Mouse (Mus musculus): ENCODE results near the gene Rpl3.

Rpl3 gene

GRCm38 (mm10) chr15:80066538-80066937 lies 25.1 kb downstream of the Rpl3 start:
- DNase-seq (ENCODE audit: low spot score in 2 of 2), result peak in 1 of 2 experiments; percentile 53

GRCm38 (mm10) chr15:80065414-80065813 lies 26.3 kb downstream of the Rpl3 start:
- peak in 1 of 2 experiments; percentile 63 for DNase-seq (ENCODE audit: low spot score in 2 of 2)

- DNase-seq (ENCODE audit: low spot score in 2 of 2), result no peak
Measured at GRCm38 (mm10) chr15:80064965-80065364, 26.7 kb downstream of the Rpl3 start.

- DNase-seq (ENCODE audit: low spot score in 2 of 2), result no peak
Measured at GRCm38 (mm10) chr15:80062821-80063220, 28.8 kb downstream of the Rpl3 start.

- DNase-seq (ENCODE audit: low spot score in 2 of 2), result no peak
Measured at GRCm38 (mm10) chr15:80062339-80062738, 29.3 kb downstream of the Rpl3 start.

- no peak for DNase-seq (ENCODE audit: low spot score in 2 of 2)
Measured at GRCm38 (mm10) chr15:80061071-80061550, 30.6 kb downstream of the Rpl3 start.

GRCm38 (mm10) chr15:80060356-80061070 lies 31.2 kb downstream of the Rpl3 start:
- no peak for DNase-seq (ENCODE audit: low spot score in 2 of 2)

GRCm38 (mm10) chr15:80059606-80060005 lies 32.1 kb downstream of the Rpl3 start:
- no peak for DNase-seq (ENCODE audit: low spot score in 2 of 2)

GRCm38 (mm10) chr15:80058151-80058550 lies 33.5 kb downstream of the Rpl3 start:
- no peak for DNase-seq (ENCODE audit: low spot score in 2 of 2)

GRCm38 (mm10) chr15:80054034-80054710 lies 37.5 kb downstream of the Rpl3 start:
- no peak for DNase-seq (ENCODE audit: low spot score in 2 of 2)

GRCm38 (mm10) chr15:80053381-80054033 lies 38.2 kb downstream of the Rpl3 start:
- no peak for DNase-seq (ENCODE audit: low spot score in 2 of 2)

- DNase-seq (ENCODE audit: low spot score in 2 of 2), result peak; percentile 44 to 51
Measured at GRCm38 (mm10) chr15:80051782-80052181, 39.9 kb downstream of the Rpl3 start.

- DNase-seq (ENCODE audit: low spot score in 2 of 2), result no peak
Measured at GRCm38 (mm10) chr15:80051092-80051761, 40.4 kb downstream of the Rpl3 start.

- DNase-seq (ENCODE audit: low spot score in 2 of 2), result peak; percentile 67 to 77
Measured at GRCm38 (mm10) chr15:80050093-80050492, 41.6 kb downstream of the Rpl3 start.

GRCm38 (mm10) chr15:80047973-80048372 lies 43.7 kb downstream of the Rpl3 start:
- no peak for DNase-seq (ENCODE audit: low spot score in 2 of 2)

- no peak for DNase-seq (ENCODE audit: low spot score in 2 of 2)
Measured at GRCm38 (mm10) chr15:80047242-80047641, 44.4 kb downstream of the Rpl3 start.

GRCm38 (mm10) chr15:80045749-80046148 lies 45.9 kb downstream of the Rpl3 start:
- no peak for DNase-seq (ENCODE audit: low spot score in 2 of 2)

GRCm38 (mm10) chr15:80044249-80044648 lies 47.4 kb downstream of the Rpl3 start:
- no peak for DNase-seq (ENCODE audit: low spot score in 2 of 2)

GRCm38 (mm10) chr15:80042152-80042551 lies 49.5 kb downstream of the Rpl3 start:
- no peak for DNase-seq (ENCODE audit: low spot score in 2 of 2)

GRCm38 (mm10) chr15:80038110-80038391 lies 53.6 kb downstream of the Rpl3 start:
- no peak for DNase-seq (ENCODE audit: low spot score in 2 of 2)

GRCm38 (mm10) chr15:80037255-80038109 lies 54.2 kb downstream of the Rpl3 start:
- no peak for DNase-seq (ENCODE audit: low spot score in 2 of 2)

All from thymus, postnatal 10 days (tissue).